ENCODE assay signal across 8 mouse cellular contexts in genomic region chr2:152413158-152413764, GRCm38 (mm10). TPM values are rescaled to one million over a fixed set of nuclear protein-coding genes. Genes with fewer than 3 reads are reported as not detected.
DNase-seq lines count a peak whose midpoint lies in the region; ATAC-seq and TF ChIP-seq lines count a peak whose summit lies in the region.

No protein-coding gene starts in this region.

- no peak for DNase-seq in heart, adult 18-20 months
- peak; percentile 66 for DNase-seq in kidney, adult 2 months
- DNase-seq in left cerebral cortex, postnatal 36 days (ENCODE audit: low spot score in 2 of 2), result no peak
- DNase-seq in frontal cortex, postnatal 36 days (ENCODE audit: low spot score in 2 of 2), result no peak
- DNase-seq in urinary bladder, postnatal 14 days (ENCODE audit: low spot score), result no peak

- TF ChIP-seq POLR2A in kidney, adult 2 months (IDR thresholded peaks at IDR 0.05; ENCODE audit: low read depth, low read length), result peak; percentile 37

- H3K9me3 ChIP-seq in heart, embryonic 12.5 days (replicated peaks), result peaks cover 7% of the 10 kb centered on the region; the same call in 1 of the 2 replicates
- 0 out of 2 replicates have a peak, but pooled peaks cover 5% of the 10 kb centered on the region for H3K9me3 ChIP-seq in embryonic facial prominence, embryonic 15.5 days (replicated peaks)

- peak overlapping the region; percentile 99 for H3K27ac ChIP-seq in heart, embryonic 12.5 days (ENCODE audit: poor library complexity, severe bottlenecking)
- peak overlapping the region; percentile 98 for H3K27ac ChIP-seq in embryonic facial prominence, embryonic 15.5 days (replicated peaks)
- H3K27ac ChIP-seq in kidney, adult 2 months (ENCODE audit: insufficient read depth, low read depth, low read length), result peak overlapping the region; percentile 97

- no peaks in the 10 kb centered on the region for H3K27me3 ChIP-seq in heart, embryonic 12.5 days (replicated peaks)
- H3K27me3 ChIP-seq in embryonic facial prominence, embryonic 15.5 days, result no peaks in the 10 kb centered on the region
- no peaks in the 10 kb centered on the region for H3K27me3 ChIP-seq in kidney, adult 2 months (replicated peaks; ENCODE audit: control insufficient read depth, insufficient read depth, low read length)

- ATAC-seq in heart, embryonic 12.5 days (ENCODE audit: insufficient number of reproducible peaks, low FRiP score), result no peak
- ATAC-seq in embryonic facial prominence, embryonic 15.5 days (ENCODE audit: insufficient number of reproducible peaks, low FRiP score, low TSS enrichment, low read depth), result no peak
- 0 out of 2 replicates have a peak, but pooled peaks have one; percentile 19 for ATAC-seq in megakaryocyte progenitor cell, adult 5-6 weeks (replicated peaks; ENCODE audit: poor library complexity)

- peaks cover 42% of the 10 kb centered on the region for H3K4me1 ChIP-seq in heart, embryonic 12.5 days (replicated peaks)
- peaks cover 38% of the 10 kb centered on the region for H3K4me1 ChIP-seq in embryonic facial prominence, embryonic 15.5 days
- peaks cover 12% of the 10 kb centered on the region; the same call in 1 of the 2 replicates for H3K4me1 ChIP-seq in kidney, adult 2 months (ENCODE audit: control insufficient read depth, insufficient read depth, low read length)

- peaks cover 4% of the 10 kb centered on the region; the same call in 1 of the 2 replicates for H3K36me3 ChIP-seq in heart, embryonic 12.5 days
- H3K36me3 ChIP-seq in embryonic facial prominence, embryonic 15.5 days, result no peaks in the 10 kb centered on the region
- H3K36me3 ChIP-seq in kidney, adult 2 months (ENCODE audit: control insufficient read depth, insufficient read depth, low read length), result no peaks in the 10 kb centered on the region

- WGBS in heart, embryonic 12.5 days, result 1% methylated on average over 21 of the region's 21 CpGs
- WGBS in embryonic facial prominence, embryonic 15.5 days, result 2% methylated on average over 21 of the region's 21 CpGs
- WGBS in kidney, adult 2 months, result 15% methylated on average over 21 of the region's 21 CpGs

- peak overlapping the region; percentile 78 for H3K4me3 ChIP-seq in heart, embryonic 12.5 days
- peak overlapping the region; percentile 63 for H3K4me3 ChIP-seq in embryonic facial prominence, embryonic 15.5 days (replicated peaks)
- peak overlapping the region; percentile 97 for H3K4me3 ChIP-seq in kidney, adult 2 months (ENCODE audit: insufficient read depth, low read depth, low read length)

- intact Hi-C loops in left cerebral cortex, postnatal 36 days (cut with DNase I), result no loop called here

- TF ChIP-seq CTCF in kidney, adult 2 months (conservative IDR thresholded peaks at IDR 0.05; ENCODE audit: insufficient read depth, insufficient read length, low read depth, low read length), result no peak

- peak overlapping the region; percentile 100 for H3K4me2 ChIP-seq in heart, embryonic 12.5 days
- peak overlapping the region; percentile 81 for H3K4me2 ChIP-seq in embryonic facial prominence, embryonic 15.5 days (replicated peaks)

- peak overlapping the region; percentile 98 for H3K9ac ChIP-seq in heart, embryonic 12.5 days
- H3K9ac ChIP-seq in embryonic facial prominence, embryonic 15.5 days, result peak overlapping the region; percentile 96

RNA-seq across cellular contexts. Expression of gene Zcchc3, which starts 1.6 kb away (rescaled TPM):
- 61.4 and 64.9 TPM in 2 replicates for polyA plus RNA-seq in heart, embryonic 12.5 days (2016; fragmentation: Nextera tagmentation; extraction: Ambion mirVana)
- total RNA-seq in heart, adult 18-20 months (2021), result 1 to 10 TPM; 5.0 to 5.8 TPM
- 37.5 and 40.1 TPM in 2 replicates for polyA plus RNA-seq in embryonic facial prominence, embryonic 15.5 days (2015; fragmentation: Nextera tagmentation; extraction: Ambion mirVana)
- polyA plus RNA-seq in kidney, adult 2 months (2012; rRNA removed), result 3.8 and 4.3 TPM in 2 replicates
- 5.3 and 5.7 TPM in 2 replicates for total RNA-seq in megakaryocyte progenitor cell, adult 5-6 weeks (2015)
- 2.8 and 4.1 TPM in 2 replicates for total RNA-seq in megakaryocyte progenitor cell, adult 5-6 weeks (2017)
- 10 to 100 TPM in 1 of 2 experiments, 1 to 10 TPM in 1; 9.5 to 11.3 TPM for total RNA-seq in left cerebral cortex, postnatal 36 days (2021)

RNA-seq across cellular contexts. Expression of gene 6820408C15Rik, which starts 2.1 kb away (rescaled TPM):
- polyA plus RNA-seq in heart, embryonic 12.5 days (2016; fragmentation: Nextera tagmentation; extraction: Ambion mirVana), result 1.7 and 2.1 TPM in 2 replicates
- 1 to 10 TPM; 1.6 to 2.4 TPM for total RNA-seq in heart, adult 18-20 months (2021)
- polyA plus RNA-seq in embryonic facial prominence, embryonic 15.5 days (2015; fragmentation: Nextera tagmentation; extraction: Ambion mirVana), result 9.4 and 15.2 TPM in 2 replicates
- polyA plus RNA-seq in kidney, adult 2 months (2012; rRNA removed), result 0.69 and 0.78 TPM in 2 replicates
- not detected in 2 replicates for total RNA-seq in megakaryocyte progenitor cell, adult 5-6 weeks (2015)
- total RNA-seq in megakaryocyte progenitor cell, adult 5-6 weeks (2017), result 0.29 TPM in 1 of 2 replicates, not detected in the other
- 1 to 10 TPM; 2.1 to 3.6 TPM for total RNA-seq in left cerebral cortex, postnatal 36 days (2021)

RNA-seq across cellular contexts. Expression of gene Sox12, which starts 15.4 kb away (rescaled TPM):
- 11.5 TPM in 2 replicates for polyA plus RNA-seq in heart, embryonic 12.5 days (2016; fragmentation: Nextera tagmentation; extraction: Ambion mirVana)
- total RNA-seq in heart, adult 18-20 months (2021), result 1 to 10 TPM; 5.7 to 5.8 TPM
- 7.7 and 7.9 TPM in 2 replicates for polyA plus RNA-seq in embryonic facial prominence, embryonic 15.5 days (2015; fragmentation: Nextera tagmentation; extraction: Ambion mirVana)
- polyA plus RNA-seq in kidney, adult 2 months (2012; rRNA removed), result 9.1 and 9.5 TPM in 2 replicates
- total RNA-seq in megakaryocyte progenitor cell, adult 5-6 weeks (2015), result 6.8 and 9.0 TPM in 2 replicates
- 1.9 and 2.2 TPM in 2 replicates for total RNA-seq in megakaryocyte progenitor cell, adult 5-6 weeks (2017)
- 10 to 100 TPM; 14.7 to 15.6 TPM for total RNA-seq in left cerebral cortex, postnatal 36 days (2021)

RNA-seq across cellular contexts. Expression of gene Nrsn2, which starts 36.8 kb away (rescaled TPM):
- 3.4 and 3.8 TPM in 2 replicates for polyA plus RNA-seq in heart, embryonic 12.5 days (2016; fragmentation: Nextera tagmentation; extraction: Ambion mirVana)
- total RNA-seq in heart, adult 18-20 months (2021), result not detected
- 1.0 and 1.3 TPM in 2 replicates for polyA plus RNA-seq in embryonic facial prominence, embryonic 15.5 days (2015; fragmentation: Nextera tagmentation; extraction: Ambion mirVana)
- 0.12 and 0.50 TPM in 2 replicates for polyA plus RNA-seq in kidney, adult 2 months (2012; rRNA removed)
- total RNA-seq in megakaryocyte progenitor cell, adult 5-6 weeks (2015), result not detected in 2 replicates
- not detected in 2 replicates for total RNA-seq in megakaryocyte progenitor cell, adult 5-6 weeks (2017)
- 10 to 100 TPM; 66.2 to 81.9 TPM for total RNA-seq in left cerebral cortex, postnatal 36 days (2021)

RNA-seq across cellular contexts. Expression of gene Defb23, which starts 51.2 kb away (rescaled TPM):
- not detected in 2 replicates for polyA plus RNA-seq in heart, embryonic 12.5 days (2016; fragmentation: Nextera tagmentation; extraction: Ambion mirVana)
- not detected for total RNA-seq in heart, adult 18-20 months (2021)
- polyA plus RNA-seq in embryonic facial prominence, embryonic 15.5 days (2015; fragmentation: Nextera tagmentation; extraction: Ambion mirVana), result not detected in 2 replicates
- not detected in 2 replicates for polyA plus RNA-seq in kidney, adult 2 months (2012; rRNA removed)
- total RNA-seq in megakaryocyte progenitor cell, adult 5-6 weeks (2015), result not detected in 2 replicates
- not detected in 2 replicates for total RNA-seq in megakaryocyte progenitor cell, adult 5-6 weeks (2017)
- not detected for total RNA-seq in left cerebral cortex, postnatal 36 days (2021)
